Mouse (Mus musculus): ENCODE measurements around the gene Rabgap1l. TPM values are rescaled to one million over a fixed set of nuclear protein-coding genes. Genes with fewer than 3 reads are reported as not detected.

Gene Rabgap1l
- polyA plus RNA-seq, 1 experiment from 2014 or later = 26.4 TPM

GRCm38 (mm10) chr1:160306336-160306735 lies 486.7 kb downstream of the Rabgap1l start:
- Histone ChIP-seq H3K9ac (no peak overlapping the region), H3K27me3 (no peaks in the 10 kb centered on the region), H3K9me3 (no peaks in the 10 kb centered on the region), H3K4me1 (replicated peaks) (peaks cover 5% of the 10 kb centered on the region; the same call in 1 of the 2 replicates), H3K4me3 (no peak overlapping the region), H3K4me2 (no peak overlapping the region), H3K27ac (no peak overlapping the region), H3K36me3 (no peaks in the 10 kb centered on the region)
- 81% methylated on average over 6 of the region's 6 CpGs for WGBS
- no peak for ATAC-seq (ENCODE audit: low FRiP score)

GRCm38 (mm10) chr1:160305826-160306225 lies 487.2 kb downstream of the Rabgap1l start:
- WGBS = 94% methylated on average over 1 of the region's 1 CpGs
- ATAC-seq (ENCODE audit: low FRiP score) = no peak

GRCm38 (mm10) chr1:160304969-160305498 lies 488.0 kb downstream of the Rabgap1l start:
- no peaks in the 10 kb centered on the region for H3K9me3 ChIP-seq
- H3K27ac ChIP-seq = no peak overlapping the region
- H3K4me3 ChIP-seq = no peak overlapping the region
- WGBS = 52% methylated on average over 6 of the region's 6 CpGs
- H3K36me3 ChIP-seq = no peaks in the 10 kb centered on the region
- H3K9ac ChIP-seq = no peak overlapping the region
- H3K4me2 ChIP-seq = no peak overlapping the region
- H3K4me1 ChIP-seq (replicated peaks) = peaks cover 5% of the 10 kb centered on the region; the same call in 1 of the 2 replicates
- no peaks in the 10 kb centered on the region for H3K27me3 ChIP-seq
- ATAC-seq (ENCODE audit: low FRiP score) = no peak

More at GRCm38 (mm10) chr1:160305826-160306225, 487.2 kb downstream of the Rabgap1l start:
- Histone ChIP-seq H3K9me3 (no peaks in the 10 kb centered on the region), H3K4me2 (no peak overlapping the region), H3K4me1 (replicated peaks) (peaks cover 5% of the 10 kb centered on the region; the same call in 1 of the 2 replicates), H3K4me3 (no peak overlapping the region), H3K36me3 (no peaks in the 10 kb centered on the region), H3K9ac (no peak overlapping the region), H3K27ac (no peak overlapping the region), H3K27me3 (no peaks in the 10 kb centered on the region)

- ATAC-seq (ENCODE audit: low FRiP score) = no peak
- Histone ChIP-seq H3K9me3 (no peaks in the 10 kb centered on the region), H3K27me3 (no peaks in the 10 kb centered on the region), H3K27ac (no peak overlapping the region), H3K36me3 (no peaks in the 10 kb centered on the region), H3K9ac (no peak overlapping the region), H3K4me1 (replicated peaks) (0 out of 2 replicates have a peak, but pooled peaks cover 3% of the 10 kb centered on the region), H3K4me2 (no peak overlapping the region), H3K4me3 (no peak overlapping the region)
- 100% methylated on average over 1 of the region's 1 CpGs for WGBS
These were observed 490.7 kb downstream of the Rabgap1l start for GRCm38 (mm10) chr1:160302268-160302667.

GRCm38 (mm10) chr1:160301156-160301555 lies 491.9 kb downstream of the Rabgap1l start:
- no peak overlapping the region for H3K4me3 ChIP-seq
- ATAC-seq (ENCODE audit: low FRiP score) = no peak
- H3K9me3 ChIP-seq = no peaks in the 10 kb centered on the region
- 0 out of 2 replicates have a peak, but pooled peaks cover 3% of the 10 kb centered on the region for H3K4me1 ChIP-seq (replicated peaks)
- H3K4me2 ChIP-seq = no peak overlapping the region
- WGBS = 90% methylated on average over 6 of the region's 6 CpGs
- H3K27me3 ChIP-seq = no peaks in the 10 kb centered on the region
- H3K9ac ChIP-seq = no peak overlapping the region
- H3K27ac ChIP-seq = no peak overlapping the region
- H3K36me3 ChIP-seq = no peaks in the 10 kb centered on the region

GRCm38 (mm10) chr1:160300704-160301103 lies 492.3 kb downstream of the Rabgap1l start:
- H3K27me3 ChIP-seq = no peaks in the 10 kb centered on the region
- H3K4me1 ChIP-seq (replicated peaks) = 0 out of 2 replicates have a peak, but pooled peaks cover 3% of the 10 kb centered on the region
- no peak overlapping the region for H3K9ac ChIP-seq
- H3K4me2 ChIP-seq = no peak overlapping the region
- WGBS = 90% methylated on average over 2 of the region's 2 CpGs
- no peak for ATAC-seq (ENCODE audit: low FRiP score)
- no peaks in the 10 kb centered on the region for H3K36me3 ChIP-seq
- H3K9me3 ChIP-seq = no peaks in the 10 kb centered on the region
- H3K4me3 ChIP-seq = no peak overlapping the region
- H3K27ac ChIP-seq = no peak overlapping the region

GRCm38 (mm10) chr1:160299979-160300378 lies 493.0 kb downstream of the Rabgap1l start:
- no peak overlapping the region for H3K9ac ChIP-seq
- H3K27me3 ChIP-seq = no peaks in the 10 kb centered on the region
- no peaks in the 10 kb centered on the region for H3K36me3 ChIP-seq
- no peak overlapping the region for H3K4me2 ChIP-seq
- no peak overlapping the region for H3K4me3 ChIP-seq
- no peak for ATAC-seq (ENCODE audit: low FRiP score)
- 79% methylated on average over 4 of the region's 4 CpGs for WGBS
- 0 out of 2 replicates have a peak, but pooled peaks cover under 1% of the 10 kb centered on the region for H3K4me1 ChIP-seq (replicated peaks)
- H3K27ac ChIP-seq = no peak overlapping the region
- no peaks in the 10 kb centered on the region for H3K9me3 ChIP-seq

- Histone ChIP-seq H3K9ac (no peak overlapping the region), H3K9me3 (no peaks in the 10 kb centered on the region), H3K4me1 (replicated peaks) (no peaks in the 10 kb centered on the region), H3K27ac (no peak overlapping the region), H3K4me3 (no peak overlapping the region), H3K27me3 (no peaks in the 10 kb centered on the region), H3K36me3 (no peaks in the 10 kb centered on the region), H3K4me2 (no peak overlapping the region)
- 86% methylated on average over 1 of the region's 1 CpGs for WGBS
- ATAC-seq (ENCODE audit: low FRiP score) = no peak
These were observed 494.1 kb downstream of the Rabgap1l start for GRCm38 (mm10) chr1:160298893-160299292.

GRCm38 (mm10) chr1:160297701-160298100 lies 495.3 kb downstream of the Rabgap1l start:
- no peaks in the 10 kb centered on the region for H3K4me1 ChIP-seq (replicated peaks)
- no peak overlapping the region for H3K27ac ChIP-seq
- no peaks in the 10 kb centered on the region for H3K27me3 ChIP-seq
- no peak for ATAC-seq (ENCODE audit: low FRiP score)
- H3K9ac ChIP-seq = no peak overlapping the region
- H3K9me3 ChIP-seq = no peaks in the 10 kb centered on the region
- H3K4me2 ChIP-seq = no peak overlapping the region
- H3K36me3 ChIP-seq = no peaks in the 10 kb centered on the region
- no peak overlapping the region for H3K4me3 ChIP-seq
- WGBS = 83% methylated on average over 3 of the region's 3 CpGs

GRCm38 (mm10) chr1:160295323-160295722 lies 497.7 kb downstream of the Rabgap1l start:
- Histone ChIP-seq H3K9me3 (no peaks in the 10 kb centered on the region), H3K4me3 (no peak overlapping the region), H3K4me1 (replicated peaks) (no peaks in the 10 kb centered on the region), H3K4me2 (no peak overlapping the region), H3K36me3 (no peaks in the 10 kb centered on the region), H3K9ac (no peak overlapping the region), H3K27me3 (no peaks in the 10 kb centered on the region), H3K27ac (no peak overlapping the region)
- WGBS = 90% methylated on average over 1 of the region's 1 CpGs
- ATAC-seq (ENCODE audit: low FRiP score) = no peak

- ATAC-seq (ENCODE audit: low FRiP score) = no peak
- Histone ChIP-seq H3K36me3 (no peaks in the 10 kb centered on the region), H3K4me1 (replicated peaks) (no peaks in the 10 kb centered on the region), H3K27ac (no peak overlapping the region), H3K4me2 (no peak overlapping the region), H3K9ac (no peak overlapping the region), H3K4me3 (no peak overlapping the region), H3K9me3 (no peaks in the 10 kb centered on the region), H3K27me3 (no peaks in the 10 kb centered on the region)
- 78% methylated on average over 3 of the region's 3 CpGs for WGBS
These were observed 499.5 kb downstream of the Rabgap1l start for GRCm38 (mm10) chr1:160293488-160293887.

- Histone ChIP-seq H3K9me3 (no peaks in the 10 kb centered on the region), H3K9ac (no peak overlapping the region), H3K27ac (no peak overlapping the region), H3K36me3 (no peaks in the 10 kb centered on the region), H3K4me1 (replicated peaks) (peaks cover 3% of the 10 kb centered on the region), H3K4me3 (no peak overlapping the region), H3K4me2 (no peak overlapping the region), H3K27me3 (no peaks in the 10 kb centered on the region)
- no peak for ATAC-seq (ENCODE audit: low FRiP score)
- WGBS = 88% methylated on average over 2 of the region's 2 CpGs
These were observed 501.0 kb downstream of the Rabgap1l start for GRCm38 (mm10) chr1:160292058-160292457.

GRCm38 (mm10) chr1:160290242-160290641 lies 502.8 kb downstream of the Rabgap1l start:
- Histone ChIP-seq H3K4me2 (no peak overlapping the region), H3K27ac (no peak overlapping the region), H3K4me1 (replicated peaks) (peaks cover 11% of the 10 kb centered on the region), H3K36me3 (no peaks in the 10 kb centered on the region), H3K9me3 (no peaks in the 10 kb centered on the region), H3K27me3 (no peaks in the 10 kb centered on the region), H3K9ac (no peak overlapping the region), H3K4me3 (no peak overlapping the region)
- 60% methylated on average over 9 of the region's 9 CpGs for WGBS
- ATAC-seq (ENCODE audit: low FRiP score) = no peak

All from hindbrain, embryonic 13.5 days (tissue).